Mouse (Mus musculus) limb, embryonic 11.5 days (tissue): ENCODE measurements at regions not wholly inside any gene's neighbourhood (a gene's known extent, or its start where the extent isn't known, plus 50 kb on each side); places are given as distances from the start of the nearest gene placed in this dataset.

Source experiments
- ATAC-seq: fragments of 200-750 bp; cut with Nextera tagmentation; 2 replicates; pipeline ENCODE4 v1.8.0; 2017; ENCODE audit warnings: low read depth; ENCODE audit not compliant: insufficient number of reproducible peaks, low FRiP score, low TSS enrichment
- DNase-seq: peaks from one replicate; pipeline ENCODE4 v3.0.0-alpha.2; 2015; ENCODE audit warnings: low spot score
- H3K27ac ChIP-seq: fragments of 300-500 bp; sonication (generic); replicated peaks from 2 replicates; pipeline ENCODE4 v1.5.1; 2014; ENCODE audit warnings: low read depth, mild to moderate bottlenecking, low read length
- H3K27me3 ChIP-seq: fragments of 300-500 bp; sonication (generic); 2 replicates; pipeline ENCODE4 v1.6.1; 2014; ENCODE audit warnings: mild to moderate bottlenecking, low read length, mixed read lengths; ENCODE audit not compliant: control insufficient read depth, insufficient read depth
- H3K36me3 ChIP-seq: fragments of 300-500 bp; sonication (generic); 2 replicates; pipeline ENCODE4 v1.6.1; 2014; ENCODE audit warnings: mild to moderate bottlenecking, low read length, moderate library complexity, mixed read lengths; ENCODE audit not compliant: control insufficient read depth, insufficient read depth
- H3K4me1 ChIP-seq: fragments of 300-500 bp; sonication (generic); 2 replicates; pipeline ENCODE4 v1.6.1; 2014; ENCODE audit warnings: low read length, mixed read lengths; ENCODE audit not compliant: control insufficient read depth, insufficient read depth
- H3K4me2 ChIP-seq: fragments of 300-500 bp; sonication (generic); 2 replicates; pipeline ENCODE4 v1.6.1; 2014; ENCODE audit warnings: low read depth, mild to moderate bottlenecking, moderate library complexity; ENCODE audit not compliant: severe bottlenecking
- H3K4me3 ChIP-seq: fragments of 300-500 bp; sonication (generic); 2 replicates; pipeline ENCODE4 v1.5.1; 2014; ENCODE audit warnings: low read depth, low read length
- H3K9ac ChIP-seq: fragments of 300-500 bp; sonication (generic); 2 replicates; pipeline ENCODE4 v1.6.1; 2014; ENCODE audit warnings: mild to moderate bottlenecking, low read length
- H3K9me3 ChIP-seq: fragments of 300-500 bp; sonication (generic); 2 replicates; pipeline ENCODE4 v1.6.1; 2016; ENCODE audit warnings: low read length; ENCODE audit not compliant: control insufficient read depth
- WGBS: fragments of 180-500 bp; shearing (Covaris S2); extraction: QIAGEN DNeasy Blood & Tissue Kit; methylation state at CpG from one replicate; pipeline ENCODE4 v1.1.7; 2014; 5-methylcytosine and 5-hydroxymethylcytosine counted together

- 65% methylated on average over 9 of the region's 9 CpGs for WGBS
- no peak overlapping the region for H3K4me2 ChIP-seq
- H3K36me3 ChIP-seq: no peaks in the 10 kb centered on the region
- DNase-seq (no peak), ATAC-seq (no peak; the same call in 1 of the 2 replicates)
- no peak overlapping the region for H3K9ac ChIP-seq
- 0 out of 2 replicates have a peak, but pooled peaks cover 2% of the 10 kb centered on the region for H3K4me1 ChIP-seq
- H3K4me3 ChIP-seq: no peak overlapping the region
- no peaks in the 10 kb centered on the region for H3K9me3 ChIP-seq
- no peaks in the 10 kb centered on the region for H3K27me3 ChIP-seq
- H3K27ac ChIP-seq: no peak overlapping the region
Observed at GRCm38 (mm10) chr2:178712391-178712892, 282.1 kb downstream of the Cdh26 start.

GRCm38 (mm10) chr2:178715500-178716245, 285.3 kb downstream of the Cdh26 start:
- 84% methylated on average over 5 of the region's 5 CpGs for WGBS
- Histone ChIP-seq H3K4me1 (0 out of 2 replicates have a peak, but pooled peaks cover 2% of the 10 kb centered on the region), H3K9ac (no peak overlapping the region), H3K4me3 (no peak overlapping the region), H3K4me2 (no peak overlapping the region), H3K36me3 (no peaks in the 10 kb centered on the region), H3K27me3 (no peaks in the 10 kb centered on the region), H3K27ac (no peak overlapping the region), H3K9me3 (no peaks in the 10 kb centered on the region)
- no peak for DNase-seq
- ATAC-seq: no peak

DNA sequence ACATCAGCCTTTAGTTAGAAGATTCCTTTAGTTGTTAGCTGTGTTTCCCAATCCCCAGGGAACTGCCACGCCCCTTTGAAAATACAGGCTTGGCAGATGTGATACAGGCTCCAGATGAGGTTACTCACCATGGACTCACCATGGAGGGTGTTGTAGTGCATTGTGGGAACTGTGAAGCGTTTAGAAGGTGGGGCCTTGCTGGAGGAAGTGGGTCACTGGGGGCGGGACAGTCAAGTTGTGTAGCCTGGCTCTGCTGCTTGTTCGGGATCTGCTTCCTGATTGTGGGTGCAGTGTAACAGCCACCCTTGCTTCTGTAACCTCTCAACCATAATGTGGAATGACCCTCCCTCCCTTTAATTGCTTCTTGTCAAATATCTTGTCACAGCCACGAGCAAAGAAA, 287.7 kb downstream of the Cdh26 start:
- no peak for DNase-seq
- H3K9me3 ChIP-seq: no peaks in the 10 kb centered on the region
- H3K9ac ChIP-seq: no peak overlapping the region
- H3K36me3 ChIP-seq: no peaks in the 10 kb centered on the region
- H3K4me2 ChIP-seq: no peak overlapping the region
- H3K4me1 ChIP-seq: no peaks in the 10 kb centered on the region
- no peak overlapping the region for H3K27ac ChIP-seq
- ATAC-seq: no peak
- no peaks in the 10 kb centered on the region for H3K27me3 ChIP-seq
- WGBS: 70% methylated on average over 5 of the region's 5 CpGs
- no peak overlapping the region for H3K4me3 ChIP-seq

GRCm38 (mm10) chr2:178723455-178723854, 293.1 kb downstream of the Cdh26 start:
- Histone ChIP-seq H3K4me3 (no peak overlapping the region), H3K9ac (no peak overlapping the region), H3K4me1 (peaks cover 6% of the 10 kb centered on the region), H3K9me3 (no peaks in the 10 kb centered on the region), H3K27me3 (no peaks in the 10 kb centered on the region), H3K27ac (no peak overlapping the region), H3K4me2 (no peak overlapping the region), H3K36me3 (no peaks in the 10 kb centered on the region)
- no peak for DNase-seq
- no peak for ATAC-seq
- WGBS: 63% methylated on average over 3 of the region's 3 CpGs

DNA sequence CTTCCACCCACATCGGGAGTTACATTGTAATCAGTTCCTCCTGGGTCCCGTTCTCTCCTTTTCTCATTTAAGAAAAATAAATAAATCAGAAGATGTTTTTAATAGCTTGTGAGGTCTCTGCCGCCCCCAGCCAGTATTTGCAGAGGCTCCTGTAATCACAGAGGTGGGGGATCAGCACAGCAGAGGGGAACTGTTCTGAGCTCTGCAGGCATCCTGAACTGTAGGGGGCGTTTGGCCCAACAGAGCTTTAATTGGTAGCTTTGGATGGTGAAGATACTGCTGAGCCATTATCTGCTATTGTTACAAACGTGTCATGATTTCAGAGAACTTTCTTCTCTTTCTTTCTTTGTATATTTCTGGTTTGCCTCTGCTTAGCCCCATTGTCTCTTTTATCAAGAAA, 293.9 kb downstream of the Cdh26 start:
- no peak overlapping the region for H3K27ac ChIP-seq
- peaks cover 10% of the 10 kb centered on the region for H3K4me1 ChIP-seq
- H3K4me2 ChIP-seq: no peak overlapping the region
- H3K9ac ChIP-seq: no peak overlapping the region
- no peaks in the 10 kb centered on the region for H3K36me3 ChIP-seq
- no peak for ATAC-seq
- H3K4me3 ChIP-seq: no peak overlapping the region
- DNase-seq: no peak
- H3K27me3 ChIP-seq: no peaks in the 10 kb centered on the region
- 24% methylated on average over 5 of the region's 5 CpGs for WGBS
- no peaks in the 10 kb centered on the region for H3K9me3 ChIP-seq

DNA sequence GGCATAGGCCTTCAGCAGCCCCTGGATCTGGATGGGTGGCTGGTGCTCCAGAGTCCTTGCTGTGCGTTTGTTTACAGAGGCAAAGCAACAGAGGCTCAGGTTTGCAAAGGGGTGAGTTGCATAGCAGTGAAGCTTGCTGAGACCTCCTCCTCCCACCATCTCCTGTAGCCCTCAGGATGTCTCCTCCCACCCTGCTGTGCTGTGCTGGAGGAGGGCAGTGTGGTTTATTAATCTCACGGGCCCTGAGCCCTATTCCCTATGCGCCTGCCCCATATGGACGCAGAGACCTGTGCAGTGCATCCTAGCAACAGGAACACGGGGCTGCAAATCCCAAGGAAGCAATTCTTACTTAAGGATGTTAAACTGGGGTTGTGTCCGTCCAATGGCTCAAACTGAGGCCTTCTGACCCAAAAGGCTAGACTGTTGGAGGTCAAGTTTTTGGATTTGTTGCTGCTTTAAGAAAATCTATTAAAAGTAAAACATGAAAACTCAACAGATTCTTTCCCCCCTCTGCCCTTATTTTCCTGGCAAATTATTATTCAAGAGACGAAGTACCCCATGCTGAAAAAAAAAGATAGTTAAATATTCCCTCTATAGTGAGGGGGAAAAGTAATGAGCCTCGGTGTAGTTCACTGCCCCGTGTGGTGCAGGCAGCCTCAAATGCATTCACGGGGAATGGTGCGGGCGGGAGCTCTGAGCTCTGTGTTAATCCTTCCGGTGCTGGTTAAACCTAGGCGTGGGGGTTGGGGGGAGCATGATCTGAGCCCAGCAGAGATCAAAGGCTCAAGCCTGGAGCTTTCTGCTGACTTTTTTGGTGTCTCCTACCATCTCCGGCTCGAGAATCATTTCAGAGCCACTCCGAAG, 297.8 kb downstream of the Cdh26 start:
- Histone ChIP-seq H3K4me3 (no peak overlapping the region), H3K9ac (no peak overlapping the region), H3K4me1 (peaks cover 10% of the 10 kb centered on the region), H3K36me3 (no peaks in the 10 kb centered on the region), H3K9me3 (no peaks in the 10 kb centered on the region), H3K27ac (no peak overlapping the region), H3K4me2 (peak overlapping the region; percentile 31), H3K27me3 (no peaks in the 10 kb centered on the region)
- WGBS: 4% methylated on average over 17 of the region's 17 CpGs
- peak; percentile 38 for DNase-seq
- no peak for ATAC-seq

- Histone ChIP-seq H3K27ac (no peak overlapping the region), H3K4me2 (peak overlapping the region; percentile 31), H3K36me3 (no peaks in the 10 kb centered on the region), H3K27me3 (no peaks in the 10 kb centered on the region), H3K4me3 (no peak overlapping the region), H3K9me3 (no peaks in the 10 kb centered on the region), H3K4me1 (peaks cover 10% of the 10 kb centered on the region), H3K9ac (no peak overlapping the region)
- 2% methylated on average over 7 of the region's 7 CpGs for WGBS
- ATAC-seq (no peak), DNase-seq (no peak)
Observed at GRCm38 (mm10) chr2:178728794-178729120, 298.4 kb downstream of the Cdh26 start.

GRCm38 (mm10) chr2:178735099-178735498, 304.8 kb downstream of the Cdh26 start:
- DNase-seq (peak; percentile 83), ATAC-seq (no peak)
- no peaks in the 10 kb centered on the region for H3K27me3 ChIP-seq
- 5% methylated on average over 2 of the region's 2 CpGs for WGBS
- H3K4me3 ChIP-seq: no peak overlapping the region
- H3K9me3 ChIP-seq: no peaks in the 10 kb centered on the region
- H3K9ac ChIP-seq: no peak overlapping the region
- no peak overlapping the region for H3K27ac ChIP-seq
- H3K4me2 ChIP-seq: no peak overlapping the region
- no peaks in the 10 kb centered on the region for H3K4me1 ChIP-seq
- H3K36me3 ChIP-seq: no peaks in the 10 kb centered on the region
